Mouse (Mus musculus): Measurements from ENCODE around the gene Med6. TPM values are rescaled to one million over a fixed set of nuclear protein-coding genes. Genes with fewer than 3 reads are reported as not detected.
A peak's percentile ranks its signal among the peaks of the same experiment; 100 is the strongest.
"Not testable (repeated sequence)": the region's sequence is repeated elsewhere in the genome, so short reads cannot be mapped to it uniquely, and the experiment has no call there.

The Med6 gene
- polyA plus RNA-seq, 1 experiment, result 2.8 TPM

DNA sequence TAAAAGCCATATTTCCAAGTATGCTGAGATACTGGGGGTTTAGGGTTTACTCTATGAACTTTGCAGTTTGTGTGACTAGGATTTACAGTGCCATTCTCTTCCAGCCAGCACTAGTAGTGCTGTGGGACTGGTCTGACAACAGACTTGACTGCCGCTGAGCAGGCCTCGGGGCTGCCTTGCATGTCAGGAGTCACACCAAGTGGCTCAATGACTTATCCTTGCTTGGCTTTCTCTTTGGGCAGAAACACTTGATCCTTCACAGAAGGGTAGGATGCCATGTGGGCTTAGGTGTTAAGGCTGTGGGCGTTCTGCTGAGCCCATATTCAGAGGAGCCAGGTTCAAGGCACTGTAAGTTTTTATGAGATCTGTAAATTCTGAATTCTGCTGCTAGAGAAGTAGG lies 45.5 kb downstream of the Med6 start:
- 81% methylated on average over 3 of the region's 3 CpGs for WGBS
- Histone ChIP-seq H3K36me3 (ENCODE audit: control insufficient read depth, insufficient read depth, low read length) (no peaks in the 10 kb centered on the region), H3K4me3 (ENCODE audit: extremely low read depth, insufficient read depth, insufficient read length) (no peak overlapping the region), H3K27me3 (ENCODE audit: control insufficient read depth, insufficient read depth, low read length) (no peaks in the 10 kb centered on the region), H3K4me1 (ENCODE audit: control insufficient read depth, insufficient read depth, insufficient read length) (no peaks in the 10 kb centered on the region), H3K27ac (ENCODE audit: insufficient read depth, low read length) (no peak overlapping the region)
- DNase-seq (ENCODE audit: low read depth in 1 of 2, low spot score in 2 of 2), result no peak
- TF ChIP-seq POLR2A (IDR thresholded peaks at IDR 0.05; ENCODE audit: low read depth, low read length) (no peak), CTCF (IDR thresholded peaks at IDR 0.05; ENCODE audit: extremely low read depth, insufficient read depth, insufficient read length, insufficient replicate concordance) (no peak)

DNA sequence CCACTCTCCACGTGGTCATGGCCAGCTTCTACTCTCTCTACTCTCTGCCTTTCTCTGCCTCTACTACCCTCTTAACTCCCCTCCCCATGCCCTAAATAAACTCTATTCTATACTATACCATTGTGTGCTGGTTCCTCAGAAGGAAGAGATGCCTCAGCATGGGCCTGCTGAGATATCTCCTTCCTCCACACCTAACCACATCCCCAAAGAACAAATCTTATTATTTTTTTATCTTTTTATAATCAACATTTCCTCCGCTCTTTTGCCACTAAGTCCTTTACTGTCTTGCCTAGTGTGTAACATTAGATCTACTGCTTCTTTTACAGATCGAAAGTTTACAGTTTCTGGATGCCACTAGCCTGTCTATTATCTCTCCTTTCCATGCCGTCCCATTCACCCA lies 47.6 kb downstream of the Med6 start:
- Histone ChIP-seq H3K27ac (ENCODE audit: insufficient read depth, low read length) (no peak overlapping the region), H3K4me3 (ENCODE audit: extremely low read depth, insufficient read depth, insufficient read length) (no peak overlapping the region), H3K27me3 (ENCODE audit: control insufficient read depth, insufficient read depth, low read length) (no peaks in the 10 kb centered on the region), H3K36me3 (ENCODE audit: control insufficient read depth, insufficient read depth, low read length) (no peaks in the 10 kb centered on the region), H3K4me1 (ENCODE audit: control insufficient read depth, insufficient read depth, insufficient read length) (no peaks in the 10 kb centered on the region)
- no peak for DNase-seq (ENCODE audit: low read depth in 1 of 2, low spot score in 2 of 2)
- 49% methylated on average over 4 of the region's 4 CpGs for WGBS
- no peak for TF ChIP-seq CTCF (IDR thresholded peaks at IDR 0.05; ENCODE audit: extremely low read depth, insufficient read depth, insufficient read length, insufficient replicate concordance)
- no peak for TF ChIP-seq POLR2A (IDR thresholded peaks at IDR 0.05; ENCODE audit: low read depth, low read length)

DNA sequence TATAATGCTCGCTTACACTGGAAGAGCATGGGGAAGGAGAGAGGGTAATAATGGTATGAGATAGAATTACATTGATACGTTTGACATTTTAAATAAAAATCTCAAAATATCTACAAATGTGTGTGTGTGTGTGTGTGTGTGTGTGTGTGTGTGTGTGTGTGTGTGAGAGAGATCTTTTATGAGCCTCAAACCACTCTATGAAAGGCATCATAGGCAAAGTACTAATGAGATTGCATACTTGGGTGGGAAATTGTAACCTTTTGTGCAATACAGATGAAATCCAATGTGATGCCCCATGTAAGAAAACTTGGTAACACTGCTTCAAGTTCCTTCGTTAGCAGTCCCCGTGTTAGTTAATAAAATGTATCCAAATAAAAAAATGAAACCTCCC lies 61.8 kb downstream of the Med6 start:
- TF ChIP-seq CTCF (IDR thresholded peaks at IDR 0.05; ENCODE audit: extremely low read depth, insufficient read depth, insufficient read length, insufficient replicate concordance) (no peak), POLR2A (IDR thresholded peaks at IDR 0.05; ENCODE audit: low read depth, low read length) (no peak)
- Histone ChIP-seq H3K36me3 (ENCODE audit: control insufficient read depth, insufficient read depth, low read length) (no peaks in the 10 kb centered on the region), H3K27ac (ENCODE audit: insufficient read depth, low read length) (no peak overlapping the region; the same call in 1 of the 2 replicates), H3K4me1 (ENCODE audit: control insufficient read depth, insufficient read depth, insufficient read length) (peaks cover 2% of the 10 kb centered on the region; the same call in 1 of the 2 replicates), H3K27me3 (ENCODE audit: control insufficient read depth, insufficient read depth, low read length) (no peaks in the 10 kb centered on the region), H3K4me3 (ENCODE audit: extremely low read depth, insufficient read depth, insufficient read length) (peak overlapping the region; percentile 91; the same call in 1 of the 2 replicates)
- DNase-seq (ENCODE audit: low read depth in 1 of 2, low spot score in 2 of 2), result no peak
- WGBS, result 36% methylated on average over 4 of the region's 4 CpGs

GRCm38 (mm10) chr12:81532316-81533028 lies 62.3 kb downstream of the Med6 start, which contains the start of the genes Gm20498 and Synj2bp:
TSS of gene Gm20498 (minus strand) at chr12:81532905.
TSS of gene Synj2bp (minus strand) at chr12:81532911.
- Histone ChIP-seq H3K27me3 (ENCODE audit: control insufficient read depth, insufficient read depth, low read length) (no peaks in the 10 kb centered on the region), H3K36me3 (ENCODE audit: control insufficient read depth, insufficient read depth, low read length) (no peaks in the 10 kb centered on the region), H3K4me1 (ENCODE audit: control insufficient read depth, insufficient read depth, insufficient read length) (peaks cover 2% of the 10 kb centered on the region; the same call in 1 of the 2 replicates), H3K27ac (ENCODE audit: insufficient read depth, low read length) (peak within 1 kb of the TSS; percentile 65; the same call in 1 of the 2 replicates), H3K4me3 (ENCODE audit: extremely low read depth, insufficient read depth, insufficient read length) (peak within 1 kb of the TSS; percentile 91)
- DNase-seq (ENCODE audit: low read depth in 1 of 2, low spot score in 2 of 2), result peak; percentile 55 to 80
- WGBS, result under 1% methylated on average over 46 of the region's 46 CpGs
- no peak for TF ChIP-seq CTCF (IDR thresholded peaks at IDR 0.05; ENCODE audit: extremely low read depth, insufficient read depth, insufficient read length, insufficient replicate concordance)
- peak; percentile 28; the same call in 1 of the 2 replicates for TF ChIP-seq POLR2A (IDR thresholded peaks at IDR 0.05; ENCODE audit: low read depth, low read length)

GRCm38 (mm10) chr12:81530587-81530986 lies 64.2 kb downstream of the Med6 start:
- DNase-seq (ENCODE audit: low read depth in 1 of 2, low spot score in 2 of 2); H3K4me3 ChIP-seq (ENCODE audit: extremely low read depth, insufficient read depth, insufficient read length); H3K36me3 ChIP-seq (ENCODE audit: control insufficient read depth, insufficient read depth, low read length); H3K27ac ChIP-seq (ENCODE audit: insufficient read depth, low read length); H3K27me3 ChIP-seq (ENCODE audit: control insufficient read depth, insufficient read depth, low read length); H3K4me1 ChIP-seq (ENCODE audit: control insufficient read depth, insufficient read depth, insufficient read length): not testable (repeated sequence)
- WGBS, result 82% methylated on average over 8 of the region's 8 CpGs

Other genes starting within 250 kb of the Med6 start
- gene Gm4787, start 215.5 kb downstream of the Med6 start, polyA plus RNA-seq (2012; rRNA removed), result 0.08 and 0.30 TPM in 2 replicates
- gene Adam4, start 173.1 kb downstream of the Med6 start, polyA plus RNA-seq (2012; rRNA removed), result 0.20 and 0.35 TPM in 2 replicates
- 47.6 and 54.1 TPM in 2 replicates for gene Cox16, start 109.9 kb downstream of the Med6 start, polyA plus RNA-seq (2012; rRNA removed)
- gene Gm20498, start 62.1 kb downstream of the Med6 start, polyA plus RNA-seq (2012; rRNA removed), result 4.7 and 7.5 TPM in 2 replicates
- 10.7 and 13.7 TPM in 2 replicates for gene Synj2bp, start 62.1 kb downstream of the Med6 start, polyA plus RNA-seq (2012; rRNA removed)
- gene Adam21, start 26.5 kb downstream of the Med6 start, polyA plus RNA-seq (2012; rRNA removed), result 0.02 TPM in 1 of 2 replicates, not detected in the other
- 0.33 and 0.40 TPM in 2 replicates for gene Ttc9, start 36.2 kb upstream of the Med6 start, polyA plus RNA-seq (2012; rRNA removed)
- 2.9 and 3.5 TPM in 2 replicates for gene Map3k9, start 186.2 kb upstream of the Med6 start, polyA plus RNA-seq (2012; rRNA removed)

Measured in spleen, adult 2 months (tissue).